Mouse (Mus musculus) cerebellum, postnatal 4 days (tissue): ENCODE results near the gene Gzmd.
A peak's percentile ranks its signal among the peaks of the same experiment; 100 is the strongest.
"Not testable (repeated sequence)": the region's sequence is repeated elsewhere in the genome, so short reads cannot be mapped to it uniquely, and the experiment has no call there.

Experiments
- DNase-seq, 2 experiments: peaks; one replicate each; pipeline ENCODE4 v3.0.0; 2022; ENCODE audit warnings: low spot score in 2 of 2, mixed read lengths in 1 of 2

Gene Gzmd

DNA sequence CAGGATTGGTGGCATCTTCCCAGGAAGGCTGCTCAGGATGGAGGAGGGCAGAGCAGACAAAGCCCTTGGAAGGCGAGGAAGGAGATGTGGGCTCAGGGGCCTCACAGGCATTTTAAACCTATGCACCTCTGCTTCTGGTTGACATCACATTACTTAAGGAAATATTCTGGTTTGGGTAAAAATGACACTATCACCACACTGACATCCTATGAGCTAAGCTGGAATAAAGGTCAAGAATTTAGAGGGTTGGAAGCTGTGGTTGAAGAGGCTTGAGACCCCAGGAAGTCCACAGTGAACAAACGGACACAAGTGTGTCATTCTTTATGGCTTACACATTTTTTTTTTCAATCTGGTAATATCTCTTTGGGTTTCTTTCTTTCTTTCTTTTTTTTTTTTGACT lies at the start of gene Gzmd:
Gzmd (minus strand) TSS at position 101 of the 400 bp plus-strand sequence.
- not testable (repeated sequence) for DNase-seq

DNA sequence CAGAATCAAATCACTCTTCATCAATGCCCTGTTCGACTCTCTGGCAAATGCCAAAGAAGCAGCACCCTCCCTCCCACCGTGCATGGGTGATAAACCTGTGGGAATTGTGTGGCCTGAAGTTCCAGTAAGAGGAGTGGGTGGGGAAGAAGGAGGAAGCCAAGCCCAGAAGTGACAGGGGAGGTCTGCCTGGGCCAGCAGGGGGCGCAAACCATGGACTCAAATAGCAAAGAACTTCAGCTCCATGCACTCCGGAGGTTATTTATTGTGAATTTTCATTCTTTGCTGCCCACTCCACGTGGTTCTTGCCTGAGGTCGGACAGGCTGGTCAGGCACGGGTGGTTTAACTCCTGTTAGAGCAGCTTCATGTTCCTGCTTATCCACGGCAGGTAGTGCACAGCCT lies 45.2 kb upstream of the Gzmd start:
- DNase-seq = peak in 1 of 2 experiments; percentile 19

DNA sequence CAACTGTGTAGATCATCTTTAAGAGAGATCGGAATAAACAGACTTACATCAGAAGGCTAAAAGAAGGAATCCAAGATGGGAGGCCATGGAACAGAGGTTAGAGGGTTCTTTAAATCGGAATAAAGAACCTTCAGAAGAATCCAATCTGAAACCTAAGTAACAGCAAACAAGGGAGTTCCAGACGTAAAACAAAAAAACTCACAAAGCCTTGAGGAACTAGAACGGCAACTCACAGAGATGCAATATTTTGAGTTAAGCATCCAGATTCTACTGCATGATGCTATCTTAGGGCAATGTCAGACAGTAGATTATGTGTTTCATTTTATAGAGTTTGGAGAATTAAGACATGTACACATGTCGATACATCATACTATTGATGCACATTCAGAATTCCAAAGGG lies 42.1 kb upstream of the Gzmd start, which contains the start of gene Gzmn:
Gzmn (minus strand) TSS at position 101 of the 400 bp plus-strand sequence.
- no peak for DNase-seq

DNA sequence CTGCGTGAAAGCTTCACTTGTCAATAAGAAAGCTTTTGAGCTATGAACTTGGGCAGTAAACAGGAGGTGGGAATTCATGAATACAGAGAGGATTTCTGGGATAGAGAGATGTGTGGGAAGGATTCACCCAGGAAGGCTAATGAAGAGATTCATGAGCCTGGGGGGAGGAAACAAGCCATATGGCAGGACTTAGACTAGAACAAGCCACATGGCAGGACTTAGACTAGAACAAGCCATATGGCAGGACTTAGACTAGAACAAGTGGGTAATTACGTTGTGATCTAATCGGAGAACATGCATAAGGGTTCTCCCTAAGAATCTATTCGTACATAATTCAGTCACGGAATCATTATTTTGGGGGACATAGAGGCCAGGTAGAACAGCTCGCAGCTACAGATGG lies 41.0 kb upstream of the Gzmd start:
- DNase-seq = no peak

DNA sequence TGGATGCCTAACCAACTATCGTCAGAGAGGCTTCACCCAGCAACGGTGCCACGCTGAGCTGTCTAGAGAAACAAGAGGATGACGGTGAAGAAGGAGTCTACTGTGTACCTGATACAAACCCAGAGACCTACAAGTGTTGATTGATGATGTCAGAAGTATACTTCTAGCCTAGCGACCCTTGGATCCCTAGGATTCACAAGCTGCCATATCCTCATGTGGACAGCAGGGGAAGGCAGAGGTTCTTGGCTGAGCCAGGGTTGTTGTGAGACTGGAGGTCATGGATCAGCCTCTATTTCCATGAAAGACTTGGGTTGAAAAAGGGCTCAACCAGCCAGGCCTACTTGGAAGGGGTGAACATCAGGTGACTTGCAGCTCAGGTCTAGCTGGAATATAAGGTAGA lies 40.3 kb upstream of the Gzmd start:
- DNase-seq = no peak

DNA sequence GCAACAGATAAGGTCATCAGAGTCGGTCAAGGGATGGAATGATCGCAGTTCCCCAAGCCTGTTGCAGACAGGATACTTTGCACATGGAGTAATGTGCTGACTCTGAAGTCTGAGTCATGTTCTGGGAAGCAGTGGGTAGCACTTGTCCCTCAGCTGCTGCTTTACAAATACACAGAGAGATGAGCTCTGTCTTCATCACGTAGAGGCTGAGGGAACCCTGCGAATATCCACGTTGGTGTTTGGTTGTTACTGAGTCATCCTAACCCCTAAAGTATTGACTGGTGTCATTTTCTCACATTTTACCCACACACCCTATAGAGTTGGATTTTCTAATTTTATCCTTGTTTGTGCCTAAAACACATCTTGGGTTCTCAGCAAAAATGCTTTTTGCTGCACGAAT lies 35.6 kb upstream of the Gzmd start:
- DNase-seq = no peak

DNA sequence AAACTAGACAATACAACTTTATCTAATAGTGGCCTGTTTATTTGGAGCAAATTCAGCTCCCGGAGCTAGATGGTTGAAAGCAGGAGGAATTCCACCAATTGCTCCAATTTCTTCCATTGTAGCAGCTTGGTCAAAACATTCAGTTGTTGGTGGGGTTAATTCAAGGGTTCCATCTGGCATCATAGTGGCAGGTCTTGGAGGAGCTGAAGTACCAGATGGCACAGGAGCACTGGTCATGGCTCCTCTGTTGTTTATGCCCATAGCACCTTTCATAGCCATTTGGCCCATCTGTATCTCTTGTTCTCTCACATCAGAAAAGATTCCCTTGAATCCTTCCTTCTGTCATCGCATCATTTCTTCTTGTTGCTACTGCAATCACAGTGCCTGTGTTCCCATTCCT lies 29.7 kb upstream of the Gzmd start:
- no peak for DNase-seq

DNA sequence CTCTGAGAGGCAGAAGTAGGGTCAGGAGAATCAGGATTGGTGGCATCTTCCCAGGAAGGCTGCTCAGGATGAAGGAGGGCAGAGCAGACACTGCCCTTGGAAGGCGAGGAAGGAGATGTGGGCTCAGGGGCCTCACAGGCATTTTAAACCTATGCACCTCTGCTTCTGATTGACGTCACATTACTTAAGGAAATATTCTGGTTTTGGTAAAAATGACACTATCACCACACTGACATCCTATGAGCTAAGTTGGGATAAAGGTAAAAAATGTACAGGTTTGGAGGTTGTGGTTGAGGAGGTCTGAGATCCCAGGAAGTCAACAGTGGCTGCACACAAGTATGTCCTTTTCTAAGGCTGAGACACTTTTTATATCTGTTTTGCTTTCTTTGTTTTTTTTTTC lies 27.1 kb upstream of the Gzmd start, which contains the start of gene Gzmg:
Gzmg (minus strand) TSS at position 101 of the 400 bp plus-strand sequence.
- not testable (repeated sequence) for DNase-seq

DNA sequence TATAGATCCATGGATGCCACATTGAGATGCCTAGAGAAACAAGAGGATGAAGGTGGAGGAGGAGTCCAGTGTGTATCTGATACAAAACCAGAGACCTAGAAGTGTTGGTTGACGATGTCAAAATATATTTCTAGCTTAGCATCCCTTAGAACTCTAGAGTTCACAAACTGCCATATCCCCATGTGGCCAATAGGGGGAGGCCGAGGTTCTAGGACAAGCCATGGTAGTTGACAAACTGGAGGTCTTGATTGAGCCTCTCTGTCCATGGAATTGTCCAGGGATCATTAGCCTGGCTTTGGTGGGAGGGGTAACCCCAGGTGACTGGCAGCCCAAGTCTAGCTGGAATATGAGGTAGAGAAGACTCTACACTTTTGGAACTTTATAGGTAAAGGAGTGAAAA lies 22.9 kb upstream of the Gzmd start:
- DNase-seq = no peak

DNA sequence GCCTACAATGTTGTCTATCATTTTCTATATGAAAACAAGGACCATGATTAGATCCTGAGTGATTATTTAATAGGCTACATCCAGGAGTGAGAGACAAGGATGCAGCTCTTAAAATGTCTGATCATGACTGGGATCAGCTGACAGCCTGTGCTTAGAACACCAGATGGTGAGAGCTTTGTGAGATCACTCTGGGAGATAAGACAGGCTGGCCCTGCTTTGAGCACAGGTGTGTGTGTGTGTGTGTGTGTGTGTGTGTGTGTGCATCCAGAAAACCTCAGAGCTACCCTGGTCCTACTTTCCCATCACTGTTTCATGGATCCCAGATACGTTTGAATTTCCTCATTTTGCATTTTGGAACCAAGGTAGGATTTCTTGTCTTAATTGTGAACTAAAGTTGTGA lies 1.3 kb upstream of the Gzmd start:
- DNase-seq = not testable (repeated sequence)

DNA sequence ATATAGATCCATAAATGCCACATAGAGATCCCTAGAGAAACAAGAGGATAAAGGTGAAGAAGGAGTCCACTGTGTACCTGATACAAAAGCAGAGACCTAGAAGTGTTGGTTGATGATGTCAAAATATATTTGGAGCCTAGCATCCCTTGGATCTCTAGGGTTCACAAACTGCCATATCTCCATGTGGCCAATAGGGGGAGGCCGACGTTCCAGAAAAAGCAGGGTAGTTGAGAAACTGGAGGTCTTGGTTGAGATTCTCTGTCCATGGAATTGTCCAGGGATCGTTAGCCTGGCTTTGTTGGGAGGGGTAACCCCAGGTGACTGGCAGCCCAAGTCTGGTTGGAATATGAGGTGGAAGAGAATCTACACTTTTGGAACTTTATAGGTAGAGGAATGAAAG lies 4.1 kb downstream of the Gzmd start:
- DNase-seq = no peak

DNA sequence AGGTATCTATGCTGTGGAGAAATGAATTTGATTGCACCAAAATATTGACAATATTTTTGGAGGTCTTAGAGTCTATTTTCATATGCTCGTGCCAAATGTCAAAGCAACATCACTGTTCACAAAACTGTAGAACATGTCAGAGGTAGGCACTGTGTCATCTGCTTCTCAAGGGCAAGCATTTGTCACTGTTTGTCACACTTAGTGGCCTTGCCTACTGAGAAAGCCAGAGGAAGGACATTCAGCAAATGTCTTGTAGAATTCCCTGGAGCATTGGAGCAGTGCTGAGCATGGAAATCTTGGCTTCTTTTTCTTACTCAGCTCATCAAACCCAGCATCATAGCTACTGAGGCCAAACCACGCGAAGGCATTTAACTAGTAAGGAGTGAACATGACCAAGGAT lies 8.9 kb downstream of the Gzmd start:
- DNase-seq = no peak

DNA sequence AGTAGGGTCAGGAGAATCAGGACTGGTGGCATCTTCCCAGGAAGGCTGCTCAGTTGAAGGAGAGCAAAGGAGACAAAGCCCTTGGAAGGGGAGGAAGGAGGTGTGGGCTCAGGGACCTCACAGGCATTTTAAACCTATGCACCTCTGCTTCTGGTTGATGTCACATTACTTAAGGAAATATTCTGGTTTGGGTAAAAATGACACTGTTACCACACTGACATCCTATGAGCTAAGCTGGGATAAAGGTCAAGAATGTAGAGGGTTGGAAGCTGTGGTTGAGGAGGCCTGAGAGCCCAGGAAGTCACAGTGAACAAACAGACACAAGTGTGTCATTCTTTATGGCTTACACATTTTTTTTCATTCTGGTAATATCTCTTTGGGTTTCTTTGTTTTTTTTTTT lies 11.9 kb downstream of the Gzmd start, which contains the start of gene Gzme:
Gzme (minus strand) TSS at position 101 of the 400 bp plus-strand sequence.
- no peak for DNase-seq

DNA sequence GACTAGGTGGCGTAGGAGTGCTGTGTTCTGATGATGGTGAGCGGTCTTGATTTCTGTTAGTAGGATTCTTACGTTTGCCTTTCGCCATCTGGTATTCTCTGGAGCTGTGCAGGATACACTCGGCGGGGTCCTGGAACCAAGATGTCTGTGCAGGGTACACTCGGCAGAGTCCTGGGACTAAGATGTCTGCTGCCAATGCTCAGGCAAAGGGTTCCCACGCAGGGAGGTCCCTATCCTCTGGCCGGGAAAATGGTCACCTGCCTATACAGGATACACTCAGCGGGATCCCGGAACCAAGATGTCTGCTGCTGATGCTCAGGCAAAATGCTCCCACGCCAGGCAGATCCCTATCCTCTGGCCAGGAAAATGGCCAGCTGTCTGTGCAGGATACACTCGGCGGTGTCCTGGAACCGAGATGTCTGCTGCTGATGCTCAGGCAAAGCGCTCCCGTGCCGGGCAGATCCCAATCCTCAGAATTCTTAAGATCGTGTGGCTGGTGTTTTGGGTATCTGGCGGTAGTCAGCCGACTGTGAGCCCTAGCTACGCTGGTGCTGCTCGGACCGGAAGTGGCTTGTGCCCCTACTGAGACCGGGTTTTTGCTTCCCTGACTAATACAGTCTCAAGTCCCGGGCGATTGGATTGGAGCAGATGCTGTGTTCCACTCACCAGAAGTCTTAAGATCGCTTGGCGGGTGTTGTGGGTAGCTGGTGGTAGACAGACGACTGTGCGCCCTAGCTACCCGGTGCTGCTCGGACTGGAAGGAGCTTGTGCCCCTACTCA lies 16.7 kb downstream of the Gzmd start:
- DNase-seq = not testable (repeated sequence)

DNA sequence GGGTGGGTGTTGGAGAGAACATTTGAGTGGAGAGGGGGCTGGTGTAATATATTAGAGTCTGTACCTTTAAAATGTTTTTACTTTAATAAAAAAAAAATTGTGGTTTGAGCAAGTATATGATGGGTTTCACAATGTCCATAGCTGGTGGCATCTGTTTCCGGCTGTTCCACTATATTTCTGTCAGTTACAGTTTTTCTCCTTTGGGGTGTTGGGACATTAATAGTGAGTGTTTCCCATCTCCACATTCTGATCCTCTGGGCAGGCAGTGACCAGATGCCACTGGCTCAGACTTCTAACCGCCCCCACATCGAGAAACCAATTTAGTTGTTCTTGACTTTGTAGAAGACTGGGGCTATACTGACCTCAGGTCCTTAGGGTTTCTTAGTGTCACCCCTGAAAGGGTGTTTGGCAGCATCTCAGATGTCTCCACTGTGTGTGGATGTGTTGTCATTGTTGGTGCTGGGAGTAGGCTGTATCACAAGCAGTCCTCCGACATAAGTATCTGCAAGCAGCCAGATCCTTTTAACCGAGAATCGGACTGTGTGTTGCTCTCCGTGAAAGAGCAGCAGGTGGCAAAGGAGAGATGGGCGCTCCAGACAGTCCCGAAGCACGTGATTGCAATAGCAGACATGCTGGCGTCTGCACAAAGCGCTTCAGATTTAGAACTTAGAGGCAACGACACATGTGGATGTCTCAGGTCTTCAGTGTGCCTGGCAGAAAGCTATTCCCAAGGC lies 26.8 kb downstream of the Gzmd start:
- DNase-seq = no peak

DNA sequence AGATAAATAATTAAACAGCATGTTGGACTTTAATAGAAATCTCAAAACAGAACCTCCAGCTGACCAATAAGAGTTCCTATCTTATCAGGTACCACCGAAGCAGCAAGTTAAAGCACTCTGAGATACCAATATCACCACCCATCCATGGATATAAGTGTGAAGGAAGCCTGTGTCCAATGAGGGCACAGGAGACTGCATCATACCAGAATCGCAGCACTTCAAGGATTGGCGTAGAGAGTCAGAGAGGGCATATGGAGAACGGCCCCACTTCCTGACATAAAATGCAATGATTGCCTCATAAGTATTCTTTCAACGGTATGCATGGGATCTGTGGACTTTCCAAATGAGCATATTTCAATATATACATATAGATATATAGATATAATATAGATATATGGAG lies 27.4 kb downstream of the Gzmd start:
- no peak for DNase-seq

DNA sequence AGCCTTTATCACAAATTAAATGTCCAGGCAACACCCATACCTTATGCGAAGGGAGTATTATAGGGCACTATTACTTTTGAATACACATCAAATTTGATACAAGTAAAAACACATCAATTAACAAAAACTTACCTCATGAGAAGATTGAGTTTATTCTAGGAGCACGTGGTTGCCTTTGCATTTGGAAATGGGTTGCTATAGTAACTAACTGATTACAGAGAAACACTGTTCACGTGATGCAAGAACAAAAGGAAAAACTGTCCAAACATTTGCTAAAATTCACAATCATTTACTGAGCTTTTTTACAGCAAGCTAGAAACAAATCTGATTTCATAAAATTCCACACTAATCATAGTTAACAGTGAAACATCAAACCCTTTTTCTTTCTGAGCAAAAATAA lies 29.0 kb downstream of the Gzmd start:
- DNase-seq = no peak

DNA sequence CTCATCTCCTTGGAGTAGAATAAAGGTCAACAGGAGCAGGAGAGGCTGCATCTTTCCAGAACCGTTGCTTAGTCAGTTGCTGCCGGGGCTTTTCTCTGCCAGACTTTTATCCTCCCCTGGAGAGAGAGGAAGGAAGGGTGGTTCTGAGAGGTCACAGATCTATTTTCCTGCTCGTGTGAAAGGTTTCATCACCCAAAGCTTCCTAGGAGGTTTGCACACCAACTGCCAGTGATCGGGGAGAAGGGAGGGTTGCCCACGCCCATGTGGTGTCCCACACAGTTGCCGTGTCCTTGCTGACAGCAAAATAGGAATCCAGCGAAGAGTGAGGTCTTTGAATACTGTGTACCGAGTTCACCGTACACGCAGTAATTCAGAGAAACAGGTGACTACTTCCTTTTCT lies 30.0 kb downstream of the Gzmd start, which contains the start of gene Ctsg:
Ctsg (minus strand) TSS at position 189 of the 400 bp plus-strand sequence.
- no peak for DNase-seq

DNA sequence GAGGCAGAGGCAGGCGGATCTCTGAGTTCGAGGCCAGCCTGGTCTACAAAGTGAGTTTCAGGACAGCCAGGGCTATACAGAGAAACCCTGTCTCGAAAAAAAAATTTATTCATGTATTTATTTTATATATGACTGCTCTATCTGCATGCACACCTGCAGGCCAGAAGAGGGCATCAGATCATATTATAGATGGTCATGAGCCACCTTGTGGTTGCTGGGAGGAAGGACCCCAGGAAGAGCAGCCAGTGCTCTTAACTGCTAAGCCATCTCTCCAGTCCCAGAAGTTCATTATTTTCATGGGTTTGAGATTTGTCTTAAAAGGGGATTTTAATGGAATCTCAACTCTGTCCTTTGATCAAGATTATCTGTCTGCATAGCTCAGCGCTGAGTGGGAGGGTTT lies 33.5 kb downstream of the Gzmd start:
- no peak for DNase-seq

DNA sequence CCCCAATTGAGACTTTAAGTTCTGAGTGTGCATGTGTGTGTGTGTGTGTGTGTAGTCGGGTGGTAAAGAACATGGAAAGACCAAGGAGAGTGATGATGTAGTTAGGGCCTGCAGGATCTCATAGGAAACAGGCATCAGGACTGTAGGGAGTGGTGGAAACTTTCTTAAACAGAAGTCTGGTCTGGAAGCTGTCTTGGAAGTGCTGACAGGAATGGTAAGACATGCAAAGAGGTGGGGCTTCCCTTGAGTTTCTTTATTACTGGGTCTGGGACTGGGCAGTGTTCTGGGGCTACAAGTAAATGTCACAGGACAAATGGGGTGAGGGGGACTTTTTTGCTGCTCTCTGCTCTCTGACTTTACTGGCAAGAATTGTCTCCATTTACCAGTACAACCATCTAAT lies 34.8 kb downstream of the Gzmd start:
- DNase-seq = no peak

DNA sequence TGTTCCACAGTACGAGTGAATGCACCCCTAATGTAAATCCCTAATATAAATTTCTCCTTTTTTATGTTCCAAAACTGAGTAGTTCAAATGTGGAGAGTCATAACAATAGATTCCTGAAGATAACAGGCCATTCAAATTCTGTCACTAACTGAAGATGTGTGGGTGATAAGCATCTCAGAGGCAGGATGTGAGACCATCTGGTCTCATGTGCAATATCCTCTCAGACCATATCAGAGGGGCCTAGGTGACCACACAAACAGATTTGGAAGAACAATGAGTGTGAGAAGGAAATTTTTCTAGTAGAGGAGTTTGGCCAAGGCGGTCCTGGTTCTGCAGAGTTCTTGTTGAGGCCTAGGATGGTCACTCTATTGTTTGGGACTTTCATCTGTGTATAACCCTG lies 39.1 kb downstream of the Gzmd start:
- no peak for DNase-seq

DNA sequence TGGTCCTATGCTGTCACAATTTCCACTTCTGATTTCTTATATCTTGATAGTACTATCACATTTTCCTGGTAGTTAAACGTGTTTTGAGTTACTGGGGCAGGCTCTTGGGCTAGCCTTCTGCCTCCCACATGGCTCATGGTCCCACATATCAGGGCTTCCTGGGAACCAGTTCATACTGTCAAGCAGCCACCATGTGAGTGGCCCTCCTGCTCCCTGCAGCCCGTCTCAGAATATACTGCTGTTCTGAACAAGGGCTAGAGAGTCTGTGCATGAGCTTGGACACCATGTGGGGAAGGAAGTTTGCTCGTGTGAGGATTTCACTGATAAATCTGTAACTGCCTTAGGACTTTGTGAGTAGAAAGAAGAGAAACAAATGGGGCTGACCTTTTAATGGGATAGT lies 45.7 kb downstream of the Gzmd start:
- no peak for DNase-seq

DNA sequence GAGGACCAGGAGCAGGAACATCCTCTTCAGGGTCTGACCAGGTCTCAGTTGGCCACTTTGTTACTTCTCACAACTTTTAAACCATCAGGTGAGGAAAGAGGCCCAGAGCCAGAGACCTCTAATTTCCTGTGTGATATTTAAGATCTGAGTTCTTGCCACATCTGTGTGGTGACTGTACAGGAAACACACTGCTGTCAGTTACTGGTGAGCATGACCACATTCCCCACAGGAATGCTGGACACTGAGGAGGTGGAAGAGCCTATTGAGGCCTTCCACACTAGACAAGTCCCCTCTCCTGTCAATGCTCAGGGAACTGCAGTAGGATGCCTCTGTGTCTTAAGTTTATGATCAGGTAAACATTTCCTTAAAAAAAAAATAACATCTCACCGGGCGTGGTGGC lies 47.2 kb downstream of the Gzmd start, which contains the start of gene Mcpt8:
Mcpt8 (minus strand) TSS at position 107 of the 400 bp plus-strand sequence.
- DNase-seq = no peak
